Mouse (Mus musculus) neutrophil, adult 65 days (primary cell): ENCODE results near the gene Tmsb15b2. TPM values are rescaled to one million over a fixed set of nuclear protein-coding genes. Genes with fewer than 3 reads are reported as not detected.

Source experiments
- total RNA-seq: library from RNA; stranded (reverse); gene quantifications from 2 replicates; pipeline ENCODE4 v1.2.4, GENCODE M21; 2023

The Tmsb15b2 gene
- 5.3 and 6.7 TPM in 2 replicates for total RNA-seq

DNA sequence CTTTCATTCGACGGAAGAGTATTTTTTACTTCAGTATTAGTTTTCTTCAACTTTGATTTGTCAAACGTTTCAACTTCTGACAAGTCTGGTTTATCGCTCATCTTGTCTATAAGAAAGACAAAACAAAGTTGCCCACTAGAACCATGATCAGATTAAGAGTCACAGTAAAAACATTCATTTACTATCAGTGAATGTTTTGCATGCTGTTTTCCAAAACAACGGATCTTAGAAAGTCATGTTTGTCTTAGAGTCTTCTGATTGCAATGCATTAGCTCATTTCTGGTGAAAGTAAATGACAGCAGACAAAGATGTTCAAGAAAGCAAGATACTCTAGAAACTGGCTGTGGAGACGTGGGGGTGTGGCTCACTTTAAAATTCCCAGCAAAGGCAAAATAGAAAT, at the start of gene Tmsb15b2:
Gene Tmsb15b2 (minus strand): TSS at position 101 of the 400 bp plus-strand sequence.

DNA sequence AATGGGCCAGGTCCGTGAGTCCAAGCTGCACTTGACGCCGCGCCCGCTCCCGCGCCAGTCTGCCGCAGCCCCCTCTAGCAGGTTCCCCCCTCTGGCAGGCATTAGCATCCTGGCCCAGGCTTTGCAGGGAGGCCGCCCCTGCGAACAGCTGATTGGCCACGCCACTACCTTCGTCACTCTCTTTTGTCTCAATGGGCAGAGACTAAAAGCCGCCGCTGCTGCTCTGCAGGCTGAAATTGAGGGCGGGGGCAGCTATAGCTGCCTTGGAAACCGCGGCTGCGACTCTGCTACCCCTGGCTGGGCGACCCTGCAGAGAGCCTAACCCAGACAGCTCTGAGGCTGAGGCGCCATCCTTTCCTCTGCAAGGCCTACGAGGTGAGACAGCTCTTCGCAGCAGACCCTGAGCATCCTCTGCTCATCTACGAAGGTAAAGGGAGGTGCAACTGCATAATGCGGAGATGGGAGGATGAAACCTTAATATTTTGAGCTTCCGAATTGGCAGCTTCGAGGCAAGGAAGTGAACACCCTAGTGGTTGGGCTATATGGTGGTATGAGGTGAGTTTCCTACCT, 17.8 kb upstream of the Tmsb15b2 start, which contains the start of gene Zcchc18:
Gene Zcchc18 (plus strand): TSS at position 178 of the 570 bp plus-strand sequence.

DNA sequence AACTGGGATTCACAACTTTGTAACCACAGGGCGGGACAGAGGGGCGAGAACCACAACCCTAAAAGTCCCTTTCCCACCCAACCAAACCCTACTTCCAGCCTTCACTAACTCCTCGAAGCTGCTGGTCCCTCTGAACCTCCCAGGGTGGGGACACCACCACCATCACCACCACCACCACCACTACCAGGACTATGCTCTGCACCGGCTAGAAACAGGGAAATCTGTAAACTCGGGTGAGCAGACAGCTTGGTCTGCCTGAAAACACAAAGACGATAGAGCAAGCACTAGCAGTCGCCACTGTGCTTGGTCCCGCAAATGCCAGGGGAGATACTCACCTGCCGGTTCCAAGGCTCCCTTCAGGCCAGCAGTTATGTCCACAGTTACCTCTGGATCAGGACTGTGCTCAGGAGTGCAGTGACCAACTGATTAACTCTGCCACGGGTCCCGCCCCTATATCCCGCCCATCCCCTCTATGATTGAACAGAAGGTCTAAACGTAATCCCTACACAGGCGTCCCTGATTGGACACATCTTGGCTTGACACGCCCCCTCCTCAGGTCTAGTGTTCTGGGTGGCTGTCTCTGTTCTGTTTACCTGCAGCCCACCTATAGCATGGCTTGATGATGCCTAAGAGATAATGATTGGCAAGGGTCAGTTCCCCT, 1.3 kb upstream of the Tmsb15b2 start, which contains the start of the genes Tmsb15l and Tmsb15b1:
Gene Tmsb15l (minus strand): TSS at position 446 of the 661 bp plus-strand sequence.
Gene Tmsb15b1 (minus strand): TSS at position 451 of the 661 bp plus-strand sequence.

DNA sequence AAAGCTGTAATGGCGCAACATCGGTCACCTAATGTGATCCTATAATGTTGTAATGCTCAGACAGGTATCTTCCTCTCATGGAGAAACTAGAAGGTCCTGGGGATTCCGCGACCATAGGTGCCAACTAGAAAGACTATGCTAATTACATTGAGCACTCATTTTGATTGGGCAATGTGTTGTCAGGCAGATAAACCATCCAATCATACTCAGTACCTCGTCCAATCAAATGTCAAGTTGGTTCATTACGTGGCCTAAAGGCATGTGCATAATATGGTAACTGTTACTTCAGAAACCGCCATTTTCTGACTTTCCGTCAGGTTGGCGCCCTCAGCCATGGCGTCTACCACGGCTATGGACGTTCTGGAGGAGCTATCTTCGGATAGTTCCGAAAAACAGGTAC, 48.3 kb downstream of the Tmsb15b2 start, which contains the start of gene H2bfm:
Gene H2bfm (plus strand): TSS at position 295 of the 400 bp plus-strand sequence.

Other genes starting within 250 kb of the Tmsb15b2 start
- 84.9 and 125 TPM in 2 replicates for gene Morf4l2, start 231.8 kb downstream of the Tmsb15b2 start, total RNA-seq
- not detected in 2 replicates for gene Glra4, start 195.4 kb downstream of the Tmsb15b2 start, total RNA-seq
- gene Plp1, start 152.8 kb downstream of the Tmsb15b2 start, total RNA-seq, result 0.43 and 0.47 TPM in 2 replicates
- not detected in 2 replicates for gene Rab9b, start 106.7 kb downstream of the Tmsb15b2 start, total RNA-seq
- gene H2bfm, start 48.2 kb downstream of the Tmsb15b2 start, total RNA-seq, result not detected in 2 replicates
- not detected in 2 replicates for gene Tmsb15l, start 1.4 kb upstream of the Tmsb15b2 start, total RNA-seq
- gene Tmsb15b1, start 1.4 kb upstream of the Tmsb15b2 start, total RNA-seq, result 4.9 TPM in 1 of 2 replicates, not detected in the other
- gene Zcchc18, start 17.7 kb upstream of the Tmsb15b2 start, total RNA-seq, result not detected in 2 replicates
- gene Slc25a53, start 62.8 kb upstream of the Tmsb15b2 start, total RNA-seq, result 3.2 and 8.4 TPM in 2 replicates
- 2.9 and 3.6 TPM in 2 replicates for gene Fam199x, start 74.1 kb upstream of the Tmsb15b2 start, total RNA-seq
- not detected in 2 replicates for gene Esx1, start 146.6 kb upstream of the Tmsb15b2 start, total RNA-seq